Mouse (Mus musculus): ENCODE results near the gene Hmgcl. TPM values are rescaled to one million over a fixed set of nuclear protein-coding genes. Genes with fewer than 3 reads are reported as not detected.
A peak's percentile ranks its signal among the peaks of the same experiment; 100 is the strongest.

The Hmgcl gene
- polyA plus RNA-seq, 1 experiment from 2014 or later: 91.4 TPM

DNA sequence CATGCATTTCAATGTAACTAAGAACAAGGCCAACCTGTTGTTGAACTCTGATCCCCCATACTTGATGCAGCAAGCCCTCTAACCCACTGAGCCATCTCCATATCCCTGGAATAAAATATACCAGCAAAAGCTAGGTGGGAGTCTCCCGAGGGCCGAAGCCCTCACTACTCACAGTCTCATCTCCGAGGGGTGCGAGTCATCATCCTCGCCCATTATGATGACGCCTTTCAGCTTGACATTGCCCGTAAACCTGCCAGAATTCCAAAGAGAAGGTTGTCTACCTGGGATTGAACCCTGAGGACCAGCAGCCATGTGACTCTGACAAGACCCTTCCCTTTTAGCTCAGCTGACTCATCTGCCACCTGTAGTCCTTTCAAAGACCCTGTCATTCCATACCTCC, 39.5 kb downstream of the Hmgcl start:
- peak overlapping the region; percentile 95 for H3K4me2 ChIP-seq
- H3K4me3 ChIP-seq (replicated peaks): peak overlapping the region; percentile 98
- 79% methylated on average over 7 of the region's 7 CpGs for WGBS (ENCODE audit: insufficient replicate concordance)
- peaks cover 60% of the 10 kb centered on the region for H3K4me1 ChIP-seq (replicated peaks)
- H3K9ac ChIP-seq: peak overlapping the region; percentile 99
- peak overlapping the region; percentile 94 for H3K27ac ChIP-seq (replicated peaks)
- ATAC-seq (ENCODE audit: insufficient read depth): no peak
- peaks cover 45% of the 10 kb centered on the region for H3K36me3 ChIP-seq (replicated peaks)
- no peaks in the 10 kb centered on the region for H3K27me3 ChIP-seq
- no peaks in the 10 kb centered on the region for H3K9me3 ChIP-seq (replicated peaks)

- peaks cover 39% of the 10 kb centered on the region for H3K36me3 ChIP-seq (replicated peaks)
- H3K9ac ChIP-seq: peak overlapping the region; percentile 99
- H3K9me3 ChIP-seq (replicated peaks): no peaks in the 10 kb centered on the region
- H3K27ac ChIP-seq (replicated peaks): peak overlapping the region; percentile 94
- peak overlapping the region; percentile 95 for H3K4me2 ChIP-seq
- ATAC-seq (ENCODE audit: insufficient read depth): peak; percentile 11; the same call in 1 of the 2 replicates
- H3K4me3 ChIP-seq (replicated peaks): peak overlapping the region; percentile 98
- WGBS (ENCODE audit: insufficient replicate concordance): 8% methylated on average over 23 of the region's 23 CpGs
- no peaks in the 10 kb centered on the region for H3K27me3 ChIP-seq
- H3K4me1 ChIP-seq (replicated peaks): peaks cover 63% of the 10 kb centered on the region
Measured at GRCm38 (mm10) chr4:135986301-135986942, 40.2 kb downstream of the Hmgcl start.

- peaks cover 56% of the 10 kb centered on the region for H3K4me1 ChIP-seq (replicated peaks)
Measured at GRCm38 (mm10) chr4:135986943-135987710, 40.9 kb downstream of the Hmgcl start, which contains the start of gene Pithd1. TSS of gene Pithd1 (minus strand) at chr4:135987264.

DNA sequence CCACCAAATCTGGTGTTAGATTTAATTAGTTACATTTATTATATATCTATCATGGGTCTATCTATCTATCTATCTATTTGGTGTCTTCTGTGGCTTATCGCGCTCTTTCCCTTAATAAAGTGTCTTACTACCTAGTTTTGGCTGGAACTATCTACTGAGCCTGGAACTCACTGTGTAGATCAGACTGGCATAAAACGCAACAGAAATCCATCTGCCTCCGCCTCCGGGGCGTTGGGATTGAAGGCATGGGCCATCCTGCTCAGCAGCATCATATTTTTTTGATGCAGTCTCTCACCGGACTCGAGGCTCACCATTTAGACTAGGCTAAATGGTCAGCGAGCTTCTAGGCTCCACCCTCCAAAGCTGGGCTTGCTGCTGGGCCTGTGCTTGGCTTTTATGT, 41.5 kb downstream of the Hmgcl start:
- Histone ChIP-seq H3K27ac (replicated peaks) (peak overlapping the region; percentile 94), H3K4me3 (replicated peaks) (peak overlapping the region; percentile 98), H3K4me2 (peak overlapping the region; percentile 95), H3K9me3 (replicated peaks) (no peaks in the 10 kb centered on the region), H3K27me3 (no peaks in the 10 kb centered on the region), H3K36me3 (replicated peaks) (peaks cover 26% of the 10 kb centered on the region), H3K4me1 (replicated peaks) (peaks cover 55% of the 10 kb centered on the region), H3K9ac (peak overlapping the region; percentile 99)
- 65% methylated on average over 9 of the region's 9 CpGs for WGBS (ENCODE audit: insufficient replicate concordance)
- no peak for ATAC-seq (ENCODE audit: insufficient read depth)

More at GRCm38 (mm10) chr4:135986943-135987710, 40.9 kb downstream of the Hmgcl start, which contains the start of gene Pithd1:
- H3K27ac ChIP-seq (replicated peaks): peak within 1 kb of the TSS; percentile 94
- under 1% methylated on average over 80 of the region's 81 CpGs for WGBS (ENCODE audit: insufficient replicate concordance)
- H3K9me3 ChIP-seq (replicated peaks): no peaks in the 10 kb centered on the region
- peak within 1 kb of the TSS; percentile 99 for H3K9ac ChIP-seq
- H3K4me2 ChIP-seq: peak within 1 kb of the TSS; percentile 95
- no peaks in the 10 kb centered on the region for H3K27me3 ChIP-seq
- peak within 1 kb of the TSS; percentile 98 for H3K4me3 ChIP-seq (replicated peaks)
- peak; percentile 80 for ATAC-seq (ENCODE audit: insufficient read depth)
- peaks cover 32% of the 10 kb centered on the region for H3K36me3 ChIP-seq (replicated peaks)

DNA sequence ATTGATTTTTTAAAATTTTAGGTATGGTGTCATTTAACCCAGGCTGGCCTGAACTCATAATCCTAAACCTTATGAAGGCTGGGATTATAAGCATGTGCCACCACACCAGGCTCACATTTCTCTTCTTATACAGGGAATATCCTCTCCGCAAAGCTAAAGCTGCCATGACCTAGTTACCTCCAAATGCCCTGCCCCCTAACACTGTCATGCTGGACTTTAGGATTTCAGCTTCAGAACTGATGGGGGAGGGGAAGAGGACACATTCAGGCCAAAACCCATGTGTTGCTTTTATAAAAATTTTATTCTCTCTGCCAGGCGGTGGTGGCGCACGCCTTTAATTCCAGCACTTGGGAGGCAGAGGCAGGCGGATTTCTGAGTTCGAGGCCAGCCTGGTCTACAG, 47.7 kb downstream of the Hmgcl start:
- H3K9me3 ChIP-seq (replicated peaks): 0 out of 2 replicates have a peak, but pooled peaks cover 5% of the 10 kb centered on the region
- no peak overlapping the region for H3K4me3 ChIP-seq (replicated peaks)
- H3K4me2 ChIP-seq: no peak overlapping the region
- 85% methylated on average over 6 of the region's 6 CpGs for whole genome bisulfite sequencing (ENCODE audit: insufficient replicate concordance)
- 0 out of 2 replicates have a peak, but pooled peaks have one; percentile 25 for ATAC-seq (ENCODE audit: insufficient read depth)
- H3K36me3 ChIP-seq (replicated peaks): no peaks in the 10 kb centered on the region
- no peak overlapping the region for H3K27ac ChIP-seq (replicated peaks)
- no peak overlapping the region for H3K9ac ChIP-seq
- no peaks in the 10 kb centered on the region for H3K27me3 ChIP-seq
- peaks cover 16% of the 10 kb centered on the region for H3K4me1 ChIP-seq (replicated peaks)

GRCm38 (mm10) chr4:135995118-135995517, 48.9 kb downstream of the Hmgcl start:
- WGBS (ENCODE audit: insufficient replicate concordance): 64% methylated on average over 4 of the region's 4 CpGs

DNA sequence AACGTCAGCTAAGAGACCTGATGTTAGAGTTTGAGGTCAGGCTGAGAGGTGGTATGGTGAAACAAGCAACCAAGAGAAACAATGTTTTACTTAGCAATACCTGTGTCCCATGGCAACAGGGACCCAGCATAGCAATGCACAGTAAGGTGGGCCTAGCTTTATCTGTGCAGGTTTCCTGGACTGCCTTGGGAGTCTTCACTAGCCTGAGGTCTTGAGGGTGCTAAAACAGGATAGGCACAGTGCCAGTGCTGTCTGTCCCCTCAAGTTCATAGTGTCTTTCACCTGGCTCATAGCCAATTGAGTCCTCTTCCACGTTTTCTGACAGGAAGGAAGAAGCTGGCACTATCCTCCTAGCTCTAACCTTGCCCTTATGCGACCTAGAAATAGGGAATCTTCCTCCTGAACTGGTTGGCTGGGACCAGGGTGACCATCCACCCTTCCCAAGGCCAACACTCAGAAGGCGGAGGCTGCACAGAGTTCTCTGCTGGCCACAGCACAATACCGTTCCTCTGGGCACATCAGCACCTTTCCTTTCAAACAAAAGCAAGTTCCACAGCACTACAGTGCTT, 57.9 kb downstream of the Hmgcl start:
- Histone ChIP-seq H3K27me3 (no peaks in the 10 kb centered on the region), H3K36me3 (replicated peaks) (peaks cover 84% of the 10 kb centered on the region), H3K4me2 (no peak overlapping the region), H3K4me3 (replicated peaks) (no peak overlapping the region), H3K4me1 (replicated peaks) (no peaks in the 10 kb centered on the region), H3K9me3 (replicated peaks) (no peaks in the 10 kb centered on the region), H3K27ac (replicated peaks) (no peak overlapping the region), H3K9ac (no peak overlapping the region)
- ATAC-seq (ENCODE audit: insufficient read depth): no peak
- 75% methylated on average over 5 of the region's 5 CpGs for WGBS (ENCODE audit: insufficient replicate concordance)

More at GRCm38 (mm10) chr4:135995118-135995517, 48.9 kb downstream of the Hmgcl start:
- Histone ChIP-seq H3K27me3 (no peaks in the 10 kb centered on the region), H3K27ac (replicated peaks) (0 out of 2 replicates have a peak overlapping the region, but pooled peaks have one; percentile 31), H3K4me2 (no peak overlapping the region), H3K36me3 (replicated peaks) (no peaks in the 10 kb centered on the region), H3K9me3 (replicated peaks) (0 out of 2 replicates have a peak, but pooled peaks cover 5% of the 10 kb centered on the region), H3K4me1 (replicated peaks) (peaks cover 11% of the 10 kb centered on the region), H3K9ac (no peak overlapping the region), H3K4me3 (replicated peaks) (no peak overlapping the region)
- ATAC-seq (ENCODE audit: insufficient read depth): no peak

GRCm38 (mm10) chr4:136004921-136005320, 58.7 kb downstream of the Hmgcl start:
- Histone ChIP-seq H3K9ac (no peak overlapping the region), H3K27ac (replicated peaks) (no peak overlapping the region), H3K9me3 (replicated peaks) (no peaks in the 10 kb centered on the region), H3K36me3 (replicated peaks) (peaks cover 91% of the 10 kb centered on the region), H3K27me3 (no peaks in the 10 kb centered on the region), H3K4me1 (replicated peaks) (0 out of 2 replicates have a peak, but pooled peaks cover 3% of the 10 kb centered on the region), H3K4me2 (no peak overlapping the region), H3K4me3 (replicated peaks) (no peak overlapping the region)
- no peak for ATAC-seq (ENCODE audit: insufficient read depth)
- WGBS (ENCODE audit: insufficient replicate concordance): 80% methylated on average over 2 of the region's 2 CpGs

- no peak for ATAC-seq (ENCODE audit: insufficient read depth)
- WGBS (ENCODE audit: insufficient replicate concordance): 78% methylated on average over 3 of the region's 3 CpGs
- H3K27ac ChIP-seq (replicated peaks): no peak overlapping the region
Measured at GRCm38 (mm10) chr4:136006821-136007220, 60.6 kb downstream of the Hmgcl start.

GRCm38 (mm10) chr4:136008782-136009447, 62.7 kb downstream of the Hmgcl start:
- peaks cover 3% of the 10 kb centered on the region; the same call in 1 of the 2 replicates for H3K4me1 ChIP-seq (replicated peaks)
- no peaks in the 10 kb centered on the region for H3K9me3 ChIP-seq (replicated peaks)
- H3K27ac ChIP-seq (replicated peaks): peak overlapping the region; percentile 21
- peaks cover 97% of the 10 kb centered on the region for H3K36me3 ChIP-seq (replicated peaks)
- WGBS (ENCODE audit: insufficient replicate concordance): 86% methylated on average over 8 of the region's 8 CpGs
- no peak overlapping the region for H3K9ac ChIP-seq
- no peak overlapping the region for H3K4me2 ChIP-seq
- peak; percentile 32; the same call in 1 of the 2 replicates for ATAC-seq (ENCODE audit: insufficient read depth)
- H3K4me3 ChIP-seq (replicated peaks): no peak overlapping the region
- H3K27me3 ChIP-seq: no peaks in the 10 kb centered on the region

More at GRCm38 (mm10) chr4:136006821-136007220, 60.6 kb downstream of the Hmgcl start:
- Histone ChIP-seq H3K4me1 (replicated peaks) (0 out of 2 replicates have a peak, but pooled peaks cover 3% of the 10 kb centered on the region), H3K36me3 (replicated peaks) (peaks cover 98% of the 10 kb centered on the region), H3K9me3 (replicated peaks) (no peaks in the 10 kb centered on the region), H3K27me3 (no peaks in the 10 kb centered on the region), H3K4me3 (replicated peaks) (no peak overlapping the region), H3K4me2 (no peak overlapping the region), H3K9ac (no peak overlapping the region)

Data from liver, embryonic 15.5 days (tissue).